Mouse (Mus musculus) splenic B cell, adult 2 months (primary cell): Measurements from ENCODE around the gene Atf6.
A peak's percentile ranks its signal among the peaks of the same experiment; 100 is the strongest.

Experiments used
- DNase-seq: peaks from one replicate; pipeline ENCODE4 v3.0.0-alpha.2; 2011; ENCODE audit warnings: low read depth, low spot score
- H3K27me3 ChIP-seq: 2 replicates; pipeline ENCODE4 v1.6.1; 2012; ENCODE audit warnings: mild to moderate bottlenecking, low read length, moderate library complexity, mixed read lengths; ENCODE audit not compliant: control insufficient read depth, poor library complexity, insufficient read depth, severe bottlenecking
- H3K36me3 ChIP-seq: 2 replicates; pipeline ENCODE4 v1.6.1; 2012; ENCODE audit warnings: mild to moderate bottlenecking, low read length, moderate library complexity, mixed read lengths; ENCODE audit not compliant: control insufficient read depth, poor library complexity, insufficient read depth, severe bottlenecking

The Atf6 gene

DNA sequence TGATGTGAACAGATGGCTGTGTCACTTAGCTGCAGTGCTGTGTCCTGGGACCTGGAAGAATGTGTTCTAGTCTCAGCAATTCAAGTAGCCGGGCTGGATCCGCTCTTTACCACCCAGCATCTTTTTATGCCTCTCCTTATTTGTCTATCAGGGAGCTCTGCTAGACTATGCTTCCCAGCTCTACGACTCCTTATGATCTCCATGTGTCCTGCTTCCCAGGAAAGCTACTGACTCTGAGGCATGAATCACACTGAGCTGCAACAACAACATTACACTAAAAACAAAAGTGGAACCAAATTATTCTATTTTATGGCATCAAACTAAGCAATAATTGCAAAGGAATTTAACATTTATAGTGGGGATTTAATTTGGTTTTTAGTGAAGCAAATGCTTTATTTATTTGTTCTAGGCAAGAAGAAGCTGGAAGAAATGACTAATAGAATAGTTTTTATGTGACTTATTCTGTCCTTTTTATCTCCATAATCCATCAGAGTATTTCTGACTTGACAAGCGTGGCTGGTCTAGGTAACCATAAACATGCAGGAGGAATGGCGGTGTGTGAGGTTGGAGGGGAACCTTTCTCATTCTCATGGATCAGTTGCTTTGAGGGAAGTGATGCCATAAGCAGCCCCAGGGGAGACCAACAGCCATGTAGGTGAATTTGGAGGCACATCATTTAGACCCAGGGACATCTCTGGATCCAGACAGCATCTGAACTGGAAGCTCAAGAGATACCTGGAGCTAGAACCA lies 125.9 kb downstream of the Atf6 start:
- Histone ChIP-seq H3K36me3 (0 out of 2 replicates have a peak, but pooled peaks cover 3% of the 10 kb centered on the region), H3K27me3 (no peaks in the 10 kb centered on the region)
- no peak for DNase-seq

- DNase-seq: no peak
- peaks cover 4% of the 10 kb centered on the region; the same call in 1 of the 2 replicates for H3K36me3 ChIP-seq
Measured at GRCm38 (mm10) chr1:170734866-170735265, 132.7 kb downstream of the Atf6 start.

DNA sequence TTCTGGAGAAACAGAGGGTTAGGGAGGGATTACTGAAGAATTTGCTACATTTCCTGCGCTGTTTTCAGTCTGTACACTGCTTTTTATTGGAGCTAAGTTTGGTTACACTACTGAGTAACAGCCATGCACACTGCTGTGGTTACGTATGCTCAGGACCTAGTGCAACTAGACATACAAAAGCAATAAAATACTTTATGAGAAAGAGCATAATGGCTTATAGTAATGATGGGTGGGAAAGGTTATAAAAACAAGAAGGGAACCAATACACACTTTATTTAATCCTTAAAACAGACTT lies 135.0 kb downstream of the Atf6 start:
- no peaks in the 10 kb centered on the region for H3K27me3 ChIP-seq
- DNase-seq: no peak
- peaks cover 2% of the 10 kb centered on the region; the same call in 1 of the 2 replicates for H3K36me3 ChIP-seq

More at GRCm38 (mm10) chr1:170734866-170735265, 132.7 kb downstream of the Atf6 start:
- no peaks in the 10 kb centered on the region for H3K27me3 ChIP-seq

DNA sequence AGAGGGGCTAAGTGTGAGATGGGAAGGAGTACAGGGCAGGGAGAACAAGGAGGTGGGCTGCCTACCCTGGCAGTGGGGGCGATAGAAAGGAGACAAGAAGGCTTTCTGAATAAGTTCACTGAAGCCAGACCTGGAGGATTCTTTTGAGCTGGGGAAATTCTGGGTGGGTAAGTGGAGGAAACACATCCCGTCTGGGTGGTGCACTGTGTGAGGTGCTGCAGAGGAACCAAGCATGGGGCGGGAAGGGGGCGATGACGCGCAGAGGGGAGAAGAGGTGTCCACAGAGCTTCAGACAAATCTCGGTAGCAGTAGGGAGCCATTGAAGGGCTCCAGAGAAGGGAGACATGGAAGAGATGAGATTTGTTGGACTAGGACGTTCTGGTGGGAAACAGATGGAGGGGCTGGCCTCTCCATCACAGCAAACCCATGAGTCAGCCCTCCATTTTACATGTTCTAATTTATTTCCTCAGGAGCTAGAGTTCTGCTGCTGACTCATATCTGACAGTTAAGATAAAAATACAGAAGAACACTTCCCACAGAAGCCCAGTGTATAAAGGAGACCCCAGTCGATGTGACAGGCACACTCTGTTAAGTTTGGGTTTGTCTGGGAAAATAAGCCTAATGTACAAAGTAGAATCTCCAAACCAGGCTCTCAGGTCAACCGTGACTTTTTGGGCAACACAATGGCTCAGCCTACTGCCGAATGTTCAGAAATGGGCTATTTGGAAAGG lies 135.5 kb downstream of the Atf6 start:
- DNase-seq: no peak
- Histone ChIP-seq H3K36me3 (peaks cover 2% of the 10 kb centered on the region; the same call in 1 of the 2 replicates), H3K27me3 (no peaks in the 10 kb centered on the region)

DNA sequence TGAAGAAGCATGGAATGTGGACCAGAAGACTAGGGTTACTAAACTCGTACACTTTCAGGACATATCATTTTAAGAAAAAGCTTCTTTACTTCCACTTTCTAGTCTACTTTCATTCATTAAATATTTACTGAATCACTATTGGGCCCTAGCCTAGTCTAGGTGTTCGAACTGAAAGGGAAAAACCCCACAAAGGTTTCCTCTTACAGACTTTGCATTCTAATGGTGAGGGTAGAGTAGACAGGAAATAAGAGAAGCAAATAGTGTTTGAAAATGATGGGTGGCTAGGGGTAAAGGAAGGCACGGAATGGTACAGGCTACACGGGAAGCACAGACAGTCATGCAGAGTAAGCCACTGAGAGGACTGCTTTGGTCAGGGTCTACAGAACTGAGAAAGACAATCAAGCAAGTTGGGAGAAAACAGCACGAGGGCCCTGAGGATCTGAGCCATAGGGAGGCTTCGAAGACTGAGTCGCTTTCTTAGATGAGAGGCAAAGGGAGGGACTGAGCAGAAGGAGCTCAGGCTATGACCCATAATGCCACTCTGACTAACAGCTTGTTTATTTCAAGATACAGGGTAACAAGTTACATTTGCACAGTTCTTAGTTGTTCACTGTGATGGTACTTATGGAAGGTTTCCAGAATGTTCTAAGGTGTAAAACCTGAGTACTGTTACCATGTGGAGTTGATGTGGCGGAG lies 138.2 kb downstream of the Atf6 start:
- Histone ChIP-seq H3K36me3 (peaks cover 2% of the 10 kb centered on the region; the same call in 1 of the 2 replicates), H3K27me3 (no peaks in the 10 kb centered on the region)
- peak; percentile 68 for DNase-seq

GRCm38 (mm10) chr1:170728524-170728923 lies 139.0 kb downstream of the Atf6 start:
- Histone ChIP-seq H3K27me3 (no peaks in the 10 kb centered on the region), H3K36me3 (peaks cover 2% of the 10 kb centered on the region; the same call in 1 of the 2 replicates)
- DNase-seq: no peak

DNA sequence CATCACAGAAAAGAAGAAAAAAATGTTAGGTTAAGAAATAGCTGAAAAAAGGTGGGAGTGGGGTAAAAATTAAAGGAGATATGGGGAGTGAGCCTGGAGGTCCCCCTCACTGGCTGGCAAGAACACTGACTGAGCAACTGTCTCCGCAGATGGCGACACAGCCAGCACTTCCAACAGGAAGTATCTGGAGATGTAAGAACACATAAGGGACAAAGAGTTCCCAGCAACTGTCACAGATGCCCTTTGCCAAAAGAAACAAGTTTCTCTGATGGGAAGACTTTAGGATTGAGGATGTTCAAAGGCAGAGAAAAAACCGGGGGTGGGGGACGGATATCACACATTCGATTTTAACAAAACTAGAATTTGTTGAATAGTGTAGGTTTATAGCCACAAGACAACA lies 146.0 kb downstream of the Atf6 start:
- Histone ChIP-seq H3K27me3 (no peaks in the 10 kb centered on the region), H3K36me3 (no peaks in the 10 kb centered on the region)
- no peak for DNase-seq

GRCm38 (mm10) chr1:170718133-170718810 lies 149.3 kb downstream of the Atf6 start:
- DNase-seq: no peak
- Histone ChIP-seq H3K36me3 (no peaks in the 10 kb centered on the region), H3K27me3 (no peaks in the 10 kb centered on the region)

DNA sequence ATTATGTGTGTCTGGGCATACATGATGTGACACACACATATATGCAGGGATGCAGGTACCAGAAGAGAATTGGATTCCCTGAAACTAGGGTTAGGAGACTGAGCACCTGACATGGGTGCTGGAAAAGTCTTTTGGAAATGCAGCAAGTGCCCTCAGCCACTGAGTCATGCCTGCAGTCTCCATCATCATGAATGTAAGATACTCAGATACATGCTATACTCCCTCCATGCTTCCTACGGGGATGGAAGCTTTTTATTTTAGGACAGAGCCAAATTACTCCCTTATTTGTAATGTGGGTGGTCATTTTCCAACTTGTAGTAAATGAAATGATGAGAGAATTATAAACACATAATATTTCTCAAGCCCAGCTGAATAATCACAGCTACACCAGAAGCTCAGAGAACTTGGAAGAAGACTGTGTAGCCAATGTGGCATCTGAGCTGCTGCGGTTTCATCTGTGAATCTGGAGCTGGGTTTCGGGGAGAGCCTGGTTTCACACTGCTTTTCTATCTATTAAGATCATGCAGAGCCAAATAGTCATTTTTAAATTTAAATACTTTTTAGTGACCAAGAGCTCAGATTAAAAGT lies 150.2 kb downstream of the Atf6 start:
- DNase-seq: no peak
- Histone ChIP-seq H3K36me3 (no peaks in the 10 kb centered on the region), H3K27me3 (no peaks in the 10 kb centered on the region)

DNA sequence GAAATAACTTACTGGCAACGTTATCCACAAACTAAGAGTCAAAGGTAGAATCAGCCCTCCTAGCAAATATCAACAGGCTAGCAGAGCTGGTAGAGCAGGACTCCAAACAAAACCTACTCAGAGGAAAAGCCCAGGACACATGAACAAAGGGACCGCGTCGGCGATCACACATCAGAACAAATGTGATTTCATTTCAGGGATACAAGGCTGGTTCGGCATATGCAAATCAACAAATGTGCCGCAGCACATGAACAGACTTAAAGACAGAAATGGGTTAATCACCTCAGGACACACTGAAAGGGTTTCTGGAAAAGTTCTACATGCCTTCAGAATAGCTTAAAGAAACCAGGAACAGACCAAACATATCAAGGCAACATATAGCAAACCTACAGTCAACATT lies 155.8 kb downstream of the Atf6 start:
- DNase-seq: no peak
- no peaks in the 10 kb centered on the region for H3K27me3 ChIP-seq

DNA sequence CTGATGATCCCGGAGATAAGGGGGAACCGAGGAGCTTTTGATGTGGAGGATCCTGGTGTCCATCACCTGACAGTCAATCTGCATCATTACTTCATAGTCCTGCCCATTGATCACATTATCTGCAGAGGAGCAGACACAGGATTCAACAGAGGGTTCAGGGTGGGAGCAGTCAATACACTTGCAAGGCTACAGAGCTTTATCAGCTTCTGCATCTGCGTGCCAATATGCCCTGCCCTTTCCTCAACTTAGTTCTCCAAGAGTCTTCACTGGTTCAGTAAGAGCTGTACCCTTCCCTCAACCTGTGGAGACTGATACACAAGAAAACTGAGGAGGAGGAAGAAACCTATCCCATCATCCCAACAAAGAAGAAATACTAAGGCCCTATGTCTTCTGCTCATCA lies 157.6 kb downstream of the Atf6 start:
- H3K27me3 ChIP-seq: no peaks in the 10 kb centered on the region
- no peak for DNase-seq
- H3K36me3 ChIP-seq: no peaks in the 10 kb centered on the region

More for the DNA sequence above, 155.8 kb downstream of the Atf6 start:
- no peaks in the 10 kb centered on the region for H3K36me3 ChIP-seq

DNA sequence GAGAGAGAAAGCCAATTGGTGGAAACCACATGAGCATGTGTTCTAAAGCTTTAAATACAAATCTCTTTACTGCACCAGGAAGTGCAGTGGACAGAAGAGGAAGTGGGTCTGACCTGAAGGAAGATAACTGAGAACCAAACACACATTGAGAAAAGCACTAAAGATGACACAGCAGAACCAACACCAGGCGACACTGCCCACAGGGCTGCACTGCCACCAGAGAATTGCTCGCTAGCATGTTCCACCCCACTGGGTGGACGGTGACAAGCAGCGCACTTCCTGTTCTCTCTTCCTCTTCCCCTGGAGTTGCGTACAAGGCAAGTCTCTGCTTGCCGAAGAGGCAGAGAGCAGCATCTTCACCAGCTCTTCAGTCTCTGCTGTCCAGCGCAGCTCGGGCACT lies 158.1 kb downstream of the Atf6 start:
- peak; percentile 93 for DNase-seq
- no peaks in the 10 kb centered on the region for H3K36me3 ChIP-seq
- no peaks in the 10 kb centered on the region for H3K27me3 ChIP-seq

DNA sequence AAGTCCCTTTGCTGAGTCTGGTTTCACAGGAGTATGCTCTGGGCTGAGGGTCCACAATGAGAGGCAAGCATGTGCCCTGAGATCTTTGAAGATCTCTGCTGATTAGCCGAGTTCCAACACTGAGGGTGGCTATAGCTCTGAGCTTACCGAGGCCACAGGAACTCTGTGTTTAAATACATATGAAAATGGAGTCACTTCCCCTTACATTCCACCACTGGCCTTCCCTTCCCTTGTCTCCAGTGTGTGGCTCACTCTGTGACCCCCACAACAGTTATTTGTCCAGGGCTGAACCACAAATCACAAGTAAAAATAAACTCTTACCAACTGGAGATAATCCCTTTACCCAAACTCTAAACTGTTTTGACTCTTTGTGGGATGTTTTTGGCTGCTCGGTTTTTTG lies 158.5 kb downstream of the Atf6 start:
- Histone ChIP-seq H3K27me3 (no peaks in the 10 kb centered on the region), H3K36me3 (no peaks in the 10 kb centered on the region)
- DNase-seq: no peak

DNA sequence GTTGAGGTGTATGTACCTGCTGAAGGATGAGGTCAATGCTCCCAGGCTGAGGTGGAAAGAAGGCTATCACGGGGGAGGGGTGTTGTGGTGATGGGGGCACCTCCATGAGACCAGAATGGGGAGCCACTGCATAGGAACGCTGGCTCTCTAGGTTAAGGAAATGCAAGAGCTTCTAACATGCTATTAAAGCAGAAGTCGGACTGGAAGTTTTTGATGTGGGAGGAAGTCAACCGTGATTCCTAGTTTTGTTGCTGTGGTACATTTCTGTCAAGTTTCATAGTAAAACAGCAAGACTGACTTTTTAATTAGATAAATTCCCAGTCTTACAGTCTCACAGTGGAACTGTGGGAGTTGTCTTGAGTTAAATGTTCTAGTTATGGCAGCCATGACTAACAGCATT lies 161.5 kb downstream of the Atf6 start:
- peak; percentile 72 for DNase-seq
- Histone ChIP-seq H3K27me3 (no peaks in the 10 kb centered on the region), H3K36me3 (no peaks in the 10 kb centered on the region)
